Mouse (Mus musculus) liver, adult 2 months (tissue): ENCODE results near the gene Nfkb2.

Source experiments
- CTCF ChIP-seq: fragments of 200-500 bp; IDR thresholded peaks from 2 replicates; pipeline ENCODE4 v1.5.1; 2011; ENCODE audit warnings: low read depth, low read length, control low read depth
- POLR2A ChIP-seq: fragments of 200-500 bp; IDR thresholded peaks from 2 replicates; pipeline ENCODE4 v1.6.1; 2011; ENCODE audit warnings: low read length, control low read depth; ENCODE audit not compliant: insufficient read depth; ENCODE audit errors: extremely low read depth

DNA sequence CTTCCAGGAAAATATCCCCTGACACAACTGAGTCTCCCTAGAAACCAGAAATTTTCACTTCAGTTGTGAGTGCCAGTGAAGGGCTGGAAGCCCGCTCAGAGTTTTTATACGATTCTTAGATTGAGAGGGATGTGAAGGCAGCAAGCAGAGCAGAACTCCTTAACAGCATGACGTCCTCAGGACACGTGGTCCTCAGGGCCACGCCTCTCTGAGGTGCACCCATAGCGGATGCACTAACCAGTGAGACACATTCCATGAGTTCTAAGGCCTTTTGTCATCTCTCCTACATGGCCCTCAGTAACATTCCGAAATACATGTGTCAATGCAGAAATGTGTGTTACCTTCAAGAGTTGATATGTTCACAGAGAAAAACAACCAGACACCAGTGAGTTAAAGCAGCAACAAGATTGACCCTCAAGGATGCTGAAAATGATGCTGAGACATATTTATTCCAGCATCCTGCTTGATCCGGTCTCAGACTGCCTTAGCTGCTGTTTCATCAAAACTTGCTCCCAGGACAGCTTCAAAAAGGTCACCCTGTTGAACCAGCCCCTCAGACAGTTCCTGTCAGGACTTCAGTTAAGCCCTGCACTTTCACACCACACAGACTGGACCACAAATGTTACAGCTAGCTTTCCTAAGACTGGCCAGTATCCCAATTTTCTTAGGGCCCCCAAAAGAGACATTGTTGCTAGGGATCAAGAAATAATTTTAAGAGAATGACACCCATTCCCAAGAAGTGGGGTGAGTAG is 3.6 kb upstream of the Nfkb2 start:
- TF ChIP-seq CTCF (no peak), POLR2A (no peak)
